Mouse (Mus musculus): ENCODE measurements around the gene Kif3c.

Gene Kif3c

DNA sequence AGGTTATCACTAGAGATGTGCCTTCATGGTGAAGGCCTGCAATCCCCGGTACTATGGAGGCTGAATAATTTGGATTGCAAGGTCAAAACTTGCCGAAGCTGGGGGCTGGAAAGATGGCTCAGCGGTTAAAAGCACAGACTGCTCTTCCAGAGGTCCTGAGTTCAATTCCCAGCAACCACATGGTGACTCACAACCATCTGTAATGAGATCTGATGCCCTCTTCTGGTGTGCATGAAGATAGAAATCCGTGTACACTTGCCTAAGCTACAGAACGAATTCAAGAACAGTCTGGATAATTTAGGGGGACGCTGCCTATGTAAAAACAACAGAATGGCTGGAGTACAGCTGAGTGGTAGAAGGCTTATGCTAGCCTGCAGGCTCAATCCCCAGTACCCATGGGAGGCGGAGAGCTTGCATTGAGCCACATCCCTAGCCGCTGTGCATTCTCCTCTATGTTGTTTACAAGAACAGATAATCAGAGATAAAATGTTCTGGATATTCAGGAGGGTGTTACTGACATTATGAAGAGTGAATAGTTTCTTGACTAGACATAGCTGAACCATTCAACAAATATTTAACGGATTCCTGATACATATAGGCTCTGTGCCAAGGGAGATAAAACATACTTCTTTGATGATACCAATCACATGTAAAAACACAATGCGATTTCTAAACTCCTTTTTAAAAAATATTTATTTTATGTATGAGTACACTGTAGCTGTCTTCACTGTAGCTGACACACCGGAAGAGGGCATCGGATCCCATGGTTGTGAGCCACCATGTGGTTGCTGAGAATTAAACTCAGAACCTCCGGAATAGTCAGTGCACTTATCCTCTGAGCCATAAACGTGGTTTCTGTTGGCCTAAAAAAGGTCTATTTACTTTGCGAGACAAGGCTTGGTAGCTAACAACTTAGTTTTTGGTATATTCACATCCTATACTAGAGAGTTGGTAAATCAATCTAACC, 60.7 kb downstream of the Kif3c start:
- peak; percentile 47 for DNase-seq

DNA sequence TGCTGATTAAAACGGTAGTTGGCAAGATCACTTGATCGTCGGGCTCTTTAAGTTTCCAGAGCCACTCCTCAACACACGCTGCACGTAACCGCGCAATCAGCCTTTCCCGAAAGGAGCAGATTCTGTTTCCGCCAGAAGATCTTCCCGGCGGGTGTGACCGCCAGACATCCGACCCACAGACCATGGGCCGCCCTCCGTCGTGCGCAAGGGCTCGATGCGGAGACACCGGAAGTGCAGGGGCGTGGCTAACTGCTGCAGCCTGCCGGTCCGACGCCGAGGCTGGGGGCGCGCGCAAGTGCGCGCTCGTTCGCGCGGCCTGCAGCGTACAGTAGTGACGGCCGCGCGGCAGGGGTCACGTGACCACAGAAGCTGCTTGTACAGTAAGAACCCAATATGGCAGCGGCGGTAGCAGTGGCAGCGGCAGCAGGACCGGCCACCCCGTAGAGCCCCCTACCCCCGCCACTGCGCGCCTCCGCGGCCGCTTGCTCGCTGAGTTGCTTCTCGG, 61.6 kb downstream of the Kif3c start, which contains the start of gene Asxl2:
Gene Asxl2, plus strand, starts transcription at position 328 of the 505 bp plus-strand sequence.
- peak; percentile 100 for DNase-seq

DNA sequence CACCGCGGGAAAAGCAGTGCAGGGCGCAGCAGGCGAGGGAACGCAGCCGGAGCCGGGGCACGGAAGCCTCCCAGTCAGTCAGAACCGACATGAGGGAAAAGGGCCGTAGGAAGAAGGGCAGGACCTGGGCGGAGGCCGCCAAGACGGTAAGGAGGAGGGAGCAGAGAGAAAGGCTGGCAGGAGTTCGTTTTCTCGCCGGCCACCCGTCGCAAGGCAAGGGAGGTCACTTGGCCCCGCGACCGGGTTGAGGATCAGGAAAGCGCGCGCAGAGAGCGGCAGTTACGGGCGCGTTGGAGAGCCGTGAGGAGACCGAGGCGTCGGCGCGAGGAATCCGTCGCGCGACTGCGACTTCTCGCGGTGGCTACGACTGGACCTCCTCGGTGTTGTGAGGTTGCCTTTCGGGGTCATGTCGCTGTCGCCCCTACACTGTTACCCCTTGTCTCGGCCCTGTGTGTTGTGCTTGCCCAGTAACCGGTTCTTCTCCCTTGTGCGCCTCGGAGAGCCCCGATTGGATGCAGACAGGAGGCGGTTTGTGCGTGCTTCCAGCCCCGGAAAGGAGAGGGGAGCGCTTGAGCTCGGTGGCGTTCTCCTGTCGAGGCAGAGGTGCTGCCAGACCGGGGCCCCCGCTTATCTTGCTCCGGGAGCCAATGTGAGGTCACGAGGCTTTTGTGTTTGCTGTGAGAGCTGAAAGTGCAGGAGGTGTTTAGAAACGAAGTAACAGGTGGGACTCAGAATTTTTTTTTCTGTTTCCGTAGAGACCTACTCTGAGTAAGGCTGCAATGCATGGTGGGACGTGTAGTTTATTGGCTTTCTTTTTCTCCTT, 62.3 kb downstream of the Kif3c start:
- DNase-seq = peak; percentile 67

DNA sequence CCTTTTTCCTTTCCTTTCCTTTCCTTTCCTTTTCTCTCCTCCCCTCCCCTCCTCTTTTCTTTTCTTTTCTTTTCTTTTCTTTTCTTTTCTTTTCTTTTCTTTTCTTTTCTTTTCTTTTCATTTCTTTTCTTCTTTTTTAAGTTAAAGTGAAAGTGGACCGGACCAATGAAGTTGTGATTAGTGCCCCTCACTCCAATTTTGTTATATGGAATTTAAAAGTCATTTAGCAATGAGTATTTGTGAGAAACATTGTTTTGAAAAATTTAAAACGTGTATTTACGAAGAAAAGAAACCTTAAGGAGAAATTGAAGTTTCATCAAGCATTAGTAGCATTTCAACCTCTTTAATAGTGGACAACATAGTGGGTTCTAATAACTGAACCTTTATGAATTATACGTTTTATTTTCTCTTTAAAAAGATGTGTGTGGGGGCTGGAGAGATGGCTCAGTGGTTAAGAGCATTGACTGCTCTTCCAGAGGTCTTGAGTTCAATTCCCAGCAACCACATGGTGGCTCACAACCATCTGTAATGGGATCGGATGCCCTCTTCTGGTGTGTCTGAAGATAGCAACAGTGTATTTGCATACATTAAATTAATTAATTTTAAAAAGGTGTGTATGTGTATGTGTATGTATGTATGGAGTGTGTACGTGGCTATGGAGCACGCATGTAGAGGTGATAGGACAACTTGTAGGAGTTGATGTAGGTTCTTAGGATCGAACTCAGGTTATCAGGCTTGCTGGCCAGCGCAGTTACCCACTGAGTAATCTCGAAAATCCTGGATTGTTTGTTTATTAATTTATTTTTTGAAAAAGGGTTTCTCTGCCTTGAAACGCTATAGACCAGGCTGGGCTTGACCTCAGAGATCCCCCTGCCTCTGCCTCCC, 63.2 kb downstream of the Kif3c start:
- DNase-seq = no peak

DNA sequence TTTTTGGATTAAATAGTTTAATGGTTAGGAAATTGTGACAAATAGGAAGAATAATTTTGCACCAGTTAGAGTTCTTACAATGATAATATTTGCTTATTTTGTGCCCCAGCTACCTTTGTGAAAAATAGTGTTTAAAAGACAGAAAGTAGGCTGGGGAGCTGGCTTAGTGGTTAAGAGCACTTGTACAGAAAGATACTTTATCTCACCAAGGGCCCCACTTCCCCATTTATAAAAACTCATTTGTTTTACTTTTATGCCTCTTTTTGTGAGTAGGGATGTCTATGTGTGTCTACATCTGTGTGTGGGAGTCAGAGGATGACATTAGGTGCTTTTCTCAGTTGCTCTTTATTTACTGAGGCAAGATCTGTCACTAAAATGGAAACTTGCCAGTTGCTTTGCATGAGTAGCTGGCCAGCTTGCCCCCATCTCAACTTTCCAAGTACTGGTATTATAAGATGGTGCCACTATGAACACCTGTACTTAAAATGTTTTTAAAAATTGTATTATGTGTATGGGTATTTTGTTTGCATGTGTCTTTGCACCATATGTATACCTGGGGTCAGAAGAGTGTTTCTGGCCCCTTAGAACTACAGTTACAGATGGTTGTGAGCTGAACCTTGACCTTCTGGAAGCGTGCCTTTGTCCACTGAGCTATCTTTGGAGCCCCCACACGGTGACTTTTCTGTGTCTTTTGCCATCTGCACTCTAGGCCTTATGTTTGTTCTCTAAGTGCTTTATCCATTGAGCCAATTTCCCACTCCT, 64.9 kb downstream of the Kif3c start:
- no peak for DNase-seq

DNA sequence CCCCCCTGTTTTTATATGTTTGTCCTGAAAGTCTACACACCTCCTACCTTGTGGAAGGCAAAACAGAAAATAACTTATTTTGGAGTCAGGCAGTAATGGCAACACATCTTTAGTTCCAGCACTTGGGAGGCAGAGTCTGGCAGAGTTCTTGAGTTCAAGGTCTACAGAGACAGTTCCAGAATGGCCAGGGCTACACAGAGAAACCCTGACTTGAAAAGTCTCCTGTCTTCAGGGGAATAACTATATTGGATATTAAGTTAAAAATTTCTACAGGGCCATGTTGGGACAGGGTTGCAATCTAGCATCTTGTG, 65.5 kb downstream of the Kif3c start:
- DNase-seq = no peak

DNA sequence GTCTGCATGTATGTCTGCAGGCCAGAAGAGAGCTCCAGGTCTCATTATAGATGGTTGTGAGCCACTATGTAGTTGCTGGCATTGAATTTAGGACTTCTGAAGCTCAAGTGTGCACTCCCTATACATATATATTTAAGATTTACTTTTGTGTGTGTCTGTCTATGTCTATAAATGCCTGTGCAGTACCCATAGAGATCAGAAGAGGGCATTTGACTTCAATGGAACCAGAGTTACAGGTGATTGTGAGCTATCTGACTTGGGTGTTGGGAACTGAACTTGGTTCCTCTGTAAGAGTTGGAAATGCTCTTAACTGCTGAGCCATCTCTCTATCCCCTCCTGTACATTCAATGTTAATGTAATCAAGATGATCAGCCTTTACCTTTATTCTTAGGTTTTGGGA, 66.1 kb downstream of the Kif3c start:
- no peak for DNase-seq

DNA sequence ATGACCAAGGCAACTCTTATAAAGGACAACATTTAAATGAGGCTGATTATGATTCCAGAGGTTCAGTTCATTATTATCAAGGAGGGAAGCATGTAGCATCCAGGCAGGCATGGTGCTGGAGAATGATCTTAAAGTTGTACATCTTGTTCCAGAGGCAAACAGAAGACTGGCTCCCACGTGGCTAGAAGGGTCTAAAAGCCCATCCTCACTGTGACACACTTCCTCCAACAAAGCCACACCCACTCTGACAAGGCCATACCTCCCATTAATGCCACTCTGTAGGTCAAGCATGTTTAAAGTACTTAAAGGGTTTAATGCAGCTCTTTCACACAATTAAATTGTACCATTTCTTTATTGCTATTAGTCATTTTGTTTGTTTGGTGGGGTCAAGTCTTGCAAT, 68.8 kb downstream of the Kif3c start:
- no peak for DNase-seq

DNA sequence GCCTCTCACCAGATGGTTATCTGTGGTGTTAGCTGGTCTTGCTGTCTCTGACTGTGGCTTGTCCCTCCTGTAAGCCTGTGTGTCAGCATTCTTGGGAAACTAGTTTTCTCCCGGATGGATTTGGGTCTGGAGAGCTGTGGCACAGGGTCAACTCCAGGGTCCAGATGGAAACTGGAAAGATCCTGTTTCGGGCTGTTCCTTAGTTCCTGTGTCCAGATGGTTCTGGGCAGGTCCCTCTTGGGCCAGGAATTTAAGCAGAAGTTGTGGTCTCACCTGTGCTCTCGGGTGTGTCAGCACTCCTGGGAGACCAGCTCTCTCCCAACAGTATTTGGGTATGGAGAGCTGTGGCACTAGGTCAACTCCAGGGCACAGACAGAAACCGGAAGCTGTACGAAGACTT, 71.5 kb downstream of the Kif3c start:
- DNase-seq = no peak

DNA sequence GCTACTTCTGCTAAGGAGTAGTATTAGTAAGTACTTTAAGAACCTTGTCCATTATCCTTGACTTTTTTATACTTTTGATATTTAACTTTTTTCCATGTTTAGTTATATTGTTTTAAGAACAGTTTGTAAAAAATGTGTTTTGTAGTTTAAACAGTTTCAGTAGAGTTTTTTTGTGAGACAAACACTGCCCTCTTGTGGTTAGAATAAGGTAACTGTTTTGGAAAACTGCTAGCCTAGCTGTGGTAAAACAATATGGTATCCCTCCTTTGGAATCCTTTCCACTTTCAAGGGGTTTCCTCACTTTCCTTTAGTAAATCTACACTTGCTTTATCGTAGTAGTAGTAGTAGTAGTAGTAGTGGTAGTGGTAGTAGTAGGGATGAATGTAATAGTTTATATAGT, 72.9 kb downstream of the Kif3c start:
- no peak for DNase-seq

DNA sequence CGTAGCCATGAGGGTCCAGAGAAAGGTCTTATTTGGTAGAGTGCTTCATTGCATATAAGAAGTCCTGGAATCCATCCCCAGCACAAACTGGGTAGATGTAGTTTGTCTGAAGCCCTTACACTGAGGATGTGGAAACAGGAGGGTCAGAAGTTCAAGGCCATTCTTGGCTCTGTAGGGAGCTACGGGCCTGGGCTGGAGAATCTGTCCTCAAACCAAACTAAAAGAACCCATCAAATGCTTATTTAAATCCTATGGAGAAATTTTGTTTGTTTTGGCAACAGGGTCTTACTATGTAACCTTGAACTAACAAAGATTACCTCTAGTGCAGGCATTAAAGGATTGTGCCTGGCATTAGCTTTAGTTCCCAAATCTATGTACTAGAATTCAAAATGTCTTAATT, 76.0 kb downstream of the Kif3c start:
- no peak for DNase-seq

DNA sequence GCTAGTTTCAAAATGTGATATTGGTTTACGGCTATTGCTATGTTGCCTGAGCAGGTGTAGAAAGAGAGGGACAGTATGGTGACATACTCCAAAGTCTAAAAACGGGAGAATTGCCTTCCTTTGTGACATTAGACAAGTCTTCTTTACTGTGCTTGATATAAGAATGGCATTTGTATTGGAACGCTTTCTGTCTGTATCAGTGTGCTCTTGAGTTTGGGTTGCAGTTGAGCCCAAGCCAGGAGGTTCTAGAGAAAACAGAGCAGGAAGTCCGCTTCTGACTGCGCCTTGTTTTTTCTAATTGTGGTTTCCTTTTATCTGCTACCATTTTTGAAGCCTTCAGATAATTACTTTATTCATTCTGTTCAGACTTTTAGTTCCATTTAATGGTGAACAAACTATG, 76.4 kb downstream of the Kif3c start:
- DNase-seq = no peak

DNA sequence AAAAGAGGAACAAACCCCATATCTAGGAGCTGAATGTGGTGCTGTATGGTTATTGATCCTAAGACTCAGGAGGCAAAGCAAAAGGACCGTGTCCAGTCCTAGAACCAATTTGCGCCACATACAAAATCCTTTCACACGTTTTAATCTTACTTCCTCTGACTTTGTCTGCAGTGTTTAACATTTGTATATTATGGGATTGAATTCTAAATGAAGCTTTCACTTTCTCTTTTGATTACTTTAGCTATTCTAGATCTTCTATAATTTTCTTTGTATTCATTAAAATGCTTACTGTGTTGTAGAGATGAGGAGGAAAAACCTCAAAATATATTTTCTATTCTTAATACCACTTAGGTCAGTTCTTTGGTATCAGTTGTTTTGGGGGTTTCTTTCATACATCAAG, 88.6 kb downstream of the Kif3c start:
- DNase-seq = no peak

Data from right cerebral cortex, adult 18-20 months (tissue).